Mouse (Mus musculus) CH12.LX (cell line): Measurements from ENCODE around the gene Ren1. TPM values are rescaled to one million over a fixed set of nuclear protein-coding genes. Genes with fewer than 3 reads are reported as not detected.

Source experiments
- DNase-seq: peaks from one replicate; pipeline ENCODE4 v3.0.0-alpha.2; 2013; ENCODE audit errors: extremely low read depth
- H3K27ac ChIP-seq: 2 replicates; pipeline ENCODE4 v1.5.1; 2012; ENCODE audit warnings: low read depth, mild to moderate bottlenecking, control low read depth, moderate library complexity; ENCODE audit not compliant: insufficient read depth
- H3K27me3 ChIP-seq: replicated peaks from 2 replicates; pipeline ENCODE3; 2012; ENCODE audit warnings: inconsistent platforms
- H3K36me3 ChIP-seq, 2 experiments: replicated peaks in 1 of 2; 2 replicates each; pipeline versions ENCODE3 to v1.6.1; 2012; ENCODE audit warnings: inconsistent platforms in 1 of 2, low read length in 1 of 2, mild to moderate bottlenecking in 1 of 2, mixed read lengths in 1 of 2, moderate library complexity in 1 of 2; ENCODE audit not compliant: control insufficient read depth in 1 of 2, insufficient read depth in 1 of 2
- H3K4me1 ChIP-seq, 2 experiments: 2 replicates each; pipeline ENCODE4 v1.6.1; 2012; ENCODE audit warnings: inconsistent platforms in 1 of 2, moderate library complexity in 1 of 2; ENCODE audit not compliant: insufficient read depth in 2 of 2, control insufficient read depth in 1 of 2
- H3K4me2 ChIP-seq: 2 replicates; pipeline ENCODE4 v1.6.1; 2012; ENCODE audit warnings: low read depth, mild to moderate bottlenecking, control low read depth; ENCODE audit not compliant: poor library complexity, insufficient read depth, severe bottlenecking
- H3K4me3 ChIP-seq, 3 experiments: fragments of 150-350 bp in 1 of 3; sonication (generic) in 1 of 3; replicated peaks in 1 of 3; 2 replicates each; pipeline versions ENCODE3 to v1.5.1; 2011 to 2012; ENCODE audit warnings: low read depth in 2 of 3, low read length in 2 of 3, mild to moderate bottlenecking in 2 of 3, moderate library complexity in 2 of 3, control low read depth in 1 of 3, improper control_type of control experiment in 1 of 3, inconsistent platforms in 1 of 3, mixed read lengths in 1 of 3; ENCODE audit not compliant: poor library complexity in 1 of 3
- H3K79me2 ChIP-seq: replicated peaks from 2 replicates; pipeline ENCODE4 v1.6.1; 2012; ENCODE audit warnings: mild to moderate bottlenecking, moderate library complexity; ENCODE audit not compliant: control insufficient read depth, poor library complexity, insufficient read depth, severe bottlenecking; ENCODE audit errors: extremely low read depth
- H3K9ac ChIP-seq: 2 replicates; pipeline ENCODE4 v1.6.1; 2012; ENCODE audit warnings: low read depth, mild to moderate bottlenecking, control low read depth, moderate library complexity; ENCODE audit not compliant: insufficient read depth
- H3K9me3 ChIP-seq: replicated peaks from 2 replicates; pipeline ENCODE3; 2012; ENCODE audit warnings: low read length, inconsistent platforms, mixed read lengths
- BHLHE40 ChIP-seq: IDR thresholded peaks from 2 replicates; pipeline ENCODE4 v1.6.1; 2011; ENCODE audit warnings: mild to moderate bottlenecking, low read depth, low read length, improper control_type of control experiment
- CHD1 ChIP-seq: IDR thresholded peaks from 2 replicates; pipeline ENCODE4 v1.6.1; 2012; ENCODE audit warnings: low read depth, low read length, improper control_type of control experiment, inconsistent platforms
- CHD2 ChIP-seq: IDR thresholded peaks from 2 replicates; pipeline ENCODE4 v1.6.1; 2011; ENCODE audit warnings: low read length, improper control_type of control experiment
- CTCF ChIP-seq, 2 experiments: IDR thresholded peaks in 1 of 2; conservative IDR thresholded peaks in 1 of 2; 2 replicates each; pipeline ENCODE4 v1.5.1; 2011 to 2012; ENCODE audit warnings: low read depth in 2 of 2, low read length in 2 of 2, improper control_type of control experiment in 1 of 2, inconsistent platforms in 1 of 2, mild to moderate bottlenecking in 1 of 2, moderate library complexity in 1 of 2
- E2F4 ChIP-seq: IDR thresholded peaks from 2 replicates; pipeline ENCODE4 v1.6.1; 2011; ENCODE audit warnings: low read depth, low read length, improper control_type of control experiment; ENCODE audit not compliant: insufficient replicate concordance
- ELF1 ChIP-seq: IDR thresholded peaks from 2 replicates; pipeline ENCODE4 v1.6.1; 2014; ENCODE audit warnings: low read depth, mild to moderate bottlenecking, inconsistent platforms, low read length, improper control_type of control experiment
- EP300 ChIP-seq: IDR thresholded peaks from 2 replicates; pipeline ENCODE4 v1.6.1; 2011; ENCODE audit warnings: low read length, improper control_type of control experiment
- ETS1 ChIP-seq: conservative IDR thresholded peaks from 2 replicates; pipeline ENCODE4 v1.6.1; 2012; ENCODE audit warnings: low read depth, mild to moderate bottlenecking, inconsistent platforms, low read length, improper control_type of control experiment, moderate library complexity
- GABPA ChIP-seq: IDR thresholded peaks from 2 replicates; pipeline ENCODE4 v1.6.1; 2012; ENCODE audit warnings: low read depth, low read length, improper control_type of control experiment, inconsistent platforms; ENCODE audit not compliant: insufficient replicate concordance
- HCFC1 ChIP-seq: IDR thresholded peaks from 2 replicates; pipeline ENCODE4 v1.6.1; 2012; ENCODE audit warnings: low read depth, mild to moderate bottlenecking, inconsistent platforms, low read length, improper control_type of control experiment
- IRF4 ChIP-seq: IDR thresholded peaks from 2 replicates; pipeline ENCODE4 v1.6.1; 2014; ENCODE audit warnings: low read depth, mild to moderate bottlenecking, inconsistent platforms, low read length, improper control_type of control experiment
- JUN ChIP-seq: IDR thresholded peaks from 2 replicates; pipeline ENCODE4 v1.6.1; 2011; ENCODE audit warnings: low read depth, mild to moderate bottlenecking, low read length, improper control_type of control experiment, moderate library complexity; ENCODE audit not compliant: insufficient read depth
- JUND ChIP-seq: conservative IDR thresholded peaks from 2 replicates; pipeline ENCODE4 v1.6.1; 2011; ENCODE audit warnings: low read depth, low read length, improper control_type of control experiment
- KAT2A ChIP-seq: IDR thresholded peaks from 2 replicates; pipeline ENCODE4 v1.6.1; 2012; ENCODE audit warnings: low read length, improper control_type of control experiment, inconsistent platforms; ENCODE audit not compliant: insufficient replicate concordance
- MAFK ChIP-seq: IDR thresholded peaks from 2 replicates; pipeline ENCODE4 v1.6.1; 2011; ENCODE audit warnings: low read length, improper control_type of control experiment; ENCODE audit not compliant: insufficient replicate concordance
- MAX ChIP-seq: IDR thresholded peaks from 2 replicates; pipeline ENCODE4 v1.6.1; 2011; ENCODE audit warnings: low read length, improper control_type of control experiment
- MAZ ChIP-seq: IDR thresholded peaks from 2 replicates; pipeline ENCODE4 v1.6.1; 2012; ENCODE audit warnings: low read depth, mild to moderate bottlenecking, inconsistent platforms, low read length, improper control_type of control experiment, moderate library complexity
- MEF2A ChIP-seq: IDR thresholded peaks from 2 replicates; pipeline ENCODE4 v1.6.1; 2014; ENCODE audit warnings: low read depth, mild to moderate bottlenecking, inconsistent platforms, low read length, improper control_type of control experiment, borderline replicate concordance
- MXI1 ChIP-seq: IDR thresholded peaks from 2 replicates; pipeline ENCODE4 v1.6.1; 2011; ENCODE audit warnings: mild to moderate bottlenecking, low read depth, low read length, improper control_type of control experiment
- MYC ChIP-seq: IDR thresholded peaks from 2 replicates; pipeline ENCODE4 v1.6.1; 2011; ENCODE audit warnings: low read depth, mild to moderate bottlenecking, improper control_type of control experiment, low read length
- NELFE ChIP-seq: IDR thresholded peaks from 2 replicates; pipeline ENCODE4 v1.6.1; 2011; ENCODE audit warnings: low read depth, low read length, improper control_type of control experiment
- NRF1 ChIP-seq: IDR thresholded peaks from 2 replicates; pipeline ENCODE4 v1.6.1; 2014; ENCODE audit warnings: low read depth, mild to moderate bottlenecking, inconsistent platforms, low read length, improper control_type of control experiment, moderate library complexity
- PAX5 ChIP-seq: IDR thresholded peaks from 2 replicates; pipeline ENCODE4 v1.6.1; 2012; ENCODE audit warnings: low read length, inconsistent platforms, mixed read lengths
- POLR2A ChIP-seq: IDR thresholded peaks from 2 replicates; pipeline ENCODE4 v1.6.1; 2011; ENCODE audit warnings: low read depth, mild to moderate bottlenecking, improper control_type of control experiment, low read length
- POLR2AphosphoS2 ChIP-seq: IDR thresholded peaks from 2 replicates; pipeline ENCODE4 v1.6.1; 2011; ENCODE audit warnings: low read depth, low read length, improper control_type of control experiment
- RAD21 ChIP-seq: IDR thresholded peaks from 2 replicates; pipeline ENCODE4 v1.6.1; 2011; ENCODE audit warnings: low read depth, mild to moderate bottlenecking, low read length, improper control_type of control experiment, moderate library complexity
- RCOR1 ChIP-seq: conservative IDR thresholded peaks from 2 replicates; pipeline ENCODE4 v1.6.1; 2012; ENCODE audit warnings: low read depth, mild to moderate bottlenecking, inconsistent platforms, low read length, improper control_type of control experiment
- SIN3A ChIP-seq: IDR thresholded peaks from 2 replicates; pipeline ENCODE4 v1.6.1; 2012; ENCODE audit warnings: low read length, improper control_type of control experiment, inconsistent platforms
- SMC3 ChIP-seq: IDR thresholded peaks from 2 replicates; pipeline ENCODE4 v1.6.1; 2011; ENCODE audit warnings: low read depth, low read length, improper control_type of control experiment
- TBP ChIP-seq: conservative IDR thresholded peaks from 2 replicates; pipeline ENCODE4 v1.6.1; 2011; ENCODE audit warnings: low read depth, low read length, improper control_type of control experiment
- TCF12 ChIP-seq: IDR thresholded peaks from 2 replicates; pipeline ENCODE4 v1.6.1; 2014; ENCODE audit warnings: low read depth, mild to moderate bottlenecking, inconsistent platforms, low read length, improper control_type of control experiment
- UBTF ChIP-seq: IDR thresholded peaks from 2 replicates; pipeline ENCODE4 v1.6.1; 2012; ENCODE audit warnings: low read depth, mild to moderate bottlenecking, inconsistent platforms, low read length, improper control_type of control experiment, moderate library complexity
- USF1 ChIP-seq: IDR thresholded peaks from 2 replicates; pipeline ENCODE4 v1.6.1; 2014; ENCODE audit warnings: low read depth, mild to moderate bottlenecking, inconsistent platforms, low read length, improper control_type of control experiment
- USF2 ChIP-seq: conservative IDR thresholded peaks from 2 replicates; pipeline ENCODE4 v1.6.1; 2011; ENCODE audit warnings: low read depth, low read length, improper control_type of control experiment
- ZC3H11A ChIP-seq: IDR thresholded peaks from 2 replicates; pipeline ENCODE4 v1.6.1; 2012; ENCODE audit warnings: low read depth, mild to moderate bottlenecking, inconsistent platforms, low read length, improper control_type of control experiment
- ZKSCAN1 ChIP-seq: IDR thresholded peaks from 2 replicates; pipeline ENCODE4 v1.6.1; 2012; ENCODE audit warnings: low read depth, inconsistent platforms, low read length, improper control_type of control experiment, borderline replicate concordance
- ZMIZ1 ChIP-seq: IDR thresholded peaks from 2 replicates; pipeline ENCODE4 v1.6.1; 2012; ENCODE audit warnings: low read depth, mild to moderate bottlenecking, inconsistent platforms, low read length, improper control_type of control experiment
- ZNF384 ChIP-seq: IDR thresholded peaks from 2 replicates; pipeline ENCODE4 v1.6.1; 2012; ENCODE audit warnings: low read depth, low read length, improper control_type of control experiment, inconsistent platforms
- dilution Hi-C: fragments of 300-500 bp; cut with MboI; formaldehyde crosslinking; loops from 2 replicates; pipeline ENCODE4 v1.14.3; 2020; ENCODE audit warnings: low sequenced_read_pairs; ENCODE audit not compliant: extremely low pct_unique_long_range_greater_than_20kb, extremely low pct_ligation_motif_present
- in situ Hi-C: fragments of 300-500 bp; cut with MboI; formaldehyde crosslinking; loops from 3 replicates; pipeline ENCODE4 v1.14.3; 2019; ENCODE audit warnings: low sequenced_read_pairs, low pct_ligation_motif_present, low pct_unique_long_range_greater_than_20kb, mixed read lengths
- polyA plus RNA-seq: library from polyadenylated mRNA; unstranded; fragments of >175 nt; gene quantifications from 2 replicates; pipeline ENCODE4 v1.2.1, GENCODE M21; 2012; ENCODE audit warnings: low read depth; ENCODE audit not compliant: insufficient read length
- total RNA-seq, 2 experiments: library from RNA; depleted of rRNA; stranded (reverse); fragments of 300-350 nt in 1 of 2; fragments of >200 nt in 1 of 2; gene quantifications; 2 replicates each; pipeline ENCODE4 v1.2.3; 2012 to 2014

Ren1 gene
- total and polyA plus RNA-seq, 3 experiments: 0.08 TPM; not detected in 2

- in situ Hi-C loops: no loop called here
- Histone ChIP-seq H3K36me3 (no peaks in the 10 kb centered on the region), H3K4me3 (no peak overlapping the region), H3K4me1 (peaks cover 20 to 22% of the 10 kb centered on the region in 2 experiments), H3K27me3 (peaks cover 57% of the 10 kb centered on the region), H3K9ac (no peak overlapping the region)
- TF ChIP-seq RAD21 (no peak), USF2 (no peak), ZNF384 (no peak), SIN3A (peak; percentile 54; the same call in 1 of the 2 replicates), ZKSCAN1 (no peak), E2F4 (no peak), MEF2A (no peak), NRF1 (peak; percentile 33; the same call in 1 of the 2 replicates), KAT2A (no peak), BHLHE40 (no peak; the same call in none of the 2 replicates), MAX (0 out of 2 replicates have a peak, but pooled peaks have one; percentile 46), RCOR1 (no peak), CTCF (conservative IDR thresholded peaks at IDR 0.05 in 1 of 2, IDR thresholded peaks at IDR 0.05 in 1 of 2; ENCODE audit: low read depth in 2 of 2, low read length in 2 of 2) (no peak), CHD2 (peak; percentile 36; the same call in 1 of the 2 replicates), MAZ (0 out of 2 replicates have a peak, but pooled peaks have one; percentile 44), PAX5 (no peak), MYC (no peak), IRF4 (peak; percentile 60; the same call in 1 of the 2 replicates), ZMIZ1 (no peak), JUND (no peak), MAFK (peak; percentile 69; the same call in 1 of the 2 replicates), POLR2A (no peak), USF1 (no peak), TBP (no peak), HCFC1 (peak; percentile 50), ETS1 (peak; percentile 74; the same call in 1 of the 2 replicates), ELF1 (peak; percentile 69), NELFE (no peak), GABPA (no peak), POLR2AphosphoS2 (no peak), CHD1 (no peak), TCF12 (no peak; the same call in 1 of the 2 replicates), MXI1 (peak; percentile 72; the same call in 1 of the 2 replicates), SMC3 (no peak), EP300 (peak; percentile 34; the same call in 1 of the 2 replicates), UBTF (no peak), JUN (no peak), ZC3H11A (no peak)
- TF ChIP-seq, all 38 proteins: peak for 12
- H3K4me2 ChIP-seq: no peak overlapping the region; the same call in 1 of the 2 replicates
- no peaks in the 10 kb centered on the region for H3K9me3 ChIP-seq
- no peaks in the 10 kb centered on the region for H3K79me2 ChIP-seq
- DNase-seq: peak; percentile 48
- dilution Hi-C loops: no loop called here
- H3K27ac ChIP-seq: peak overlapping the region; percentile 26
Observed at GRCm38 (mm10) chr1:133347693-133348520, 2.4 kb upstream of the Ren1 start.
